Mouse (Mus musculus): ENCODE measurements at regions not wholly inside any gene's neighbourhood (a gene's known extent, or its start where the extent isn't known, plus 50 kb on each side); places are given as distances from the start of the nearest gene placed in this dataset.

DNA sequence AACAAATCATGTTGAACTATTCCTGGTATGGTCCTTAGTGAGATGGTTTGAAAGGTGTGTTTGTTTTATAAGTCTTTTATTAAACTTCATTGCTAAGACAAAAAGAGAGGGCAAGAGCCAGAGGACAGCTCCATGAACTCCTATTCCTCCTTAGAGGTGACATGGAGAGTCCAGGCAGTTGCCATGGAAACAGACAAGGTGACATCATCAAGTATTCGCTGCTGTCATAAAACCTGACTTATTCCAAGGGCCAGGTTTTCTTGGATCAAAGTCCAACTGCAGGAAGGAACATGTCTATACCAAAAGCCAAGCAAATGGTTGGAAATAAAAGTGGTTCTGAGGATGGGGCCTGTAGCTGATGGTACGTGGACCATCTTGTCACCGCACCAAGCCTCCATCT, 383.0 kb upstream of the Sall1 start:
- no peak for DNase-seq (ENCODE audit: low read depth)

DNA sequence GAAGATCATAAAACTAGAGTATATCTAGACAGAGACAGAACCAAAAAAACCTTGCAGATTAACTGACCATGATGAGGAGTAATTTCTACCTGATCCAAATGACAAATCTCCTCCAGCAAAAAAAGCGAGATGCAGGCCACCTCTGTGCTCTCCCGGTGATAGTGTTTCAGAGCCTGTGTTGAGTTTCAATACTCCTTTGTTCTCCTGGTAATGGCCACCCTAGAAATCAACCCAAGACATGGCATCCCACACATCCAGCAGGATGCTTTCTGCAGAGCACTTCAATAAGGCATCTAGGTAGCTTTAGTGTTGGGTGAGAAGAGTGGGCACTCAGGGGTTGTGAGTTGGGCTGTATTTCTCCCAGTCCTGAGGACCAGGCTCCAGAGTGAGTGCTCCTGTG, 371.3 kb upstream of the Sall1 start:
- DNase-seq (ENCODE audit: low read depth), result no peak

DNA sequence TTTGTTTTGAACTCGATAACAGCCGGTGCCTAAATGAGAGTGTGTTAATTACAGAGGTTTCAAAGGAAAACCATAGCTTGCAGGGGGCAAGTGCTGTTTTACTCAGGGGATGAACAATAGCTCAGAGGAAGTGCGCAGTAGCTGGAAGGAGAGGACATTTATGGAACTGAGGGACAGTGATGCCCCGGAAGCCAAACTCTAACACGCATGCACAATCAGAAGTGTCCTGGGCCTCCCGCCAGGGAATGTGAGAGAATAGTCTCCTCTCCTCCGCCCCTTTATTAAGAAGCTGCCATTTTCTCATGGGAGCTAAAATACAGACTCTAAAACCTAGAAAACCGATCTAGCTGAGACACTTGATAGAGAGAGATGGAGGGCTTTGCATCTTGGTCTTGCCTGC, 368.5 kb upstream of the Sall1 start:
- DNase-seq (ENCODE audit: low read depth), result no peak

DNA sequence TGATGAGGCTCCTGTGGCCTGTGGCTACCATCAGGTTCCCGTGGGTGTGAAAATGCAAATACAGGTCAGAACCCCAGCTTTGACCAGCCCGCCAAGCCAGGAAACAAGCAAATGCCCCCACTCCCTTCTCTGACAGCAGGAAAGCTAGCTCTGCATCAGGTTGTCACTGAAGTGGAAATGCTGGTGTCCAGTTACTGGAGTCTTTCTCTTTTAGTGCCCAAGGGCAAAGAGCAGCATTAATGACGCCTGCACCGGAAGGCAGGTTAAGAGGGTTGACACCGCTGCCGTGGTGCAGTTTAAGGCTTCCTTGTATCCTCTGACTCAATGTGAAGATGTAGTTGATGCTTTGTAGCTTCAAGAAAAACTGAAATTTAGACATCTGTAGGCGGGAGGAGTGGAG, 368.1 kb upstream of the Sall1 start:
- DNase-seq (ENCODE audit: low read depth), result no peak

GRCm38 (mm10) chr8:89406688-89407087, 362.7 kb upstream of the Sall1 start:
- no peak for DNase-seq (ENCODE audit: low read depth)

GRCm38 (mm10) chr8:89404287-89404686, 360.3 kb upstream of the Sall1 start:
- DNase-seq (ENCODE audit: low read depth), result no peak

DNA sequence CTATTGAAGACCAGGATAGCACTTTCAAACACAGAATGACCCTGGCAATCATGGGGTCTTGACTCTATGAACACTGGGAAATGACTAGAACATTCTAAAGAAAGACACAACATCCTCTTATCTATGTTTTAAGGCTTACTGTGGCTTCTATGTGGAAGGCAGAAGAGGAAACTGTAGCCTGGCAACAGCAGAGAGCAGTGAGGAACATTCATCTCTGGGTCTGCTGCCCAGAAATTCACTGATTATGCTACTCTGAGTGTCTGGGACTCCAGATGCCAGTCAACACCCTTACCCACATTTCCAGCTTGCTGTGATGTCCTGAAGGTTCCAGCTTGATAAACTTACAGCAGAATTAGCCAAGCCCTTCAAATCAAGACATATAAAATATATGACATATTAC, 352.7 kb upstream of the Sall1 start:
- no peak for DNase-seq (ENCODE audit: low read depth)

DNA sequence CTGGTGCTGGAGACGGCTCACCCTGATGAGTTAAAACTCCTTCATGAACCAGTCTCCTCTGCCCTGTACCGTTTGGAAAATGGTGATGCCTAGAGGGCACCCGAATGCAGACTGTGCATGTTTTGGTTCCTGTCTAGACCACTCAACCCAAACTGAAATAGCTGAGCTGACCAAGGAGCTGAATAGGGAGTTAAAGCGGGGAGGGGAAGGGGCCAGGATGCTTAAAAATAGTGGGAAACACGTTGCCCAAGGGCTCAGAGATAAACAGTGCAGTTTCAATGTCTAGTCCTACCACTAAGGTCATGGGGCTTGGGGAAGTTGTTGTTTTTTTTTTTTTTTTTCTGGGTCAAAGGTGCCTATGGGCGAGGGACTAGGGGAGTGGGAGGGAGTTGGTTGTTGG, 348.8 kb upstream of the Sall1 start:
- DNase-seq (ENCODE audit: low read depth), result no peak

DNA sequence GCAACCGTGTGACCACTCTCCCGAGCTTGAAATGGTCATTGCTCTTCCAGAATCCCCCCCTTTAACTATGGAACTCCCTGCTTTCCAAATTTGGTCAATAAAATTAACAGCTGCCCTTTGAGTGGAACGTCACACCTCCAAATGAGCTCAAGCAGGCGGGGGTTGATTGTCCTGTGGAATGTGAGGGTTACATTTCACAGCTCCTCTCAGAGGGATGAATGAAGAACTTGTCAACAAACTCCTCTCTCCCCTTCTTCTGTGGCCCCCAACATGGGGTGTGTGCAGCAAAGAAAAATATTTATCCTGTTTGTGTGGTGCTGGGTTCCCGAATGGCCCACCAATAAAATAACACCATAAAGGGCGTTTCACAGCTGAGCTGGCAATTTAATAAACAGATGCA, 344.8 kb upstream of the Sall1 start:
- DNase-seq (ENCODE audit: low read depth), result no peak

GRCm38 (mm10) chr8:89387295-89387694, 343.3 kb upstream of the Sall1 start:
- no peak for DNase-seq (ENCODE audit: low read depth)

- DNase-seq (ENCODE audit: low read depth), result no peak
These were observed 341.1 kb upstream of the Sall1 start for GRCm38 (mm10) chr8:89385028-89385427.

DNA sequence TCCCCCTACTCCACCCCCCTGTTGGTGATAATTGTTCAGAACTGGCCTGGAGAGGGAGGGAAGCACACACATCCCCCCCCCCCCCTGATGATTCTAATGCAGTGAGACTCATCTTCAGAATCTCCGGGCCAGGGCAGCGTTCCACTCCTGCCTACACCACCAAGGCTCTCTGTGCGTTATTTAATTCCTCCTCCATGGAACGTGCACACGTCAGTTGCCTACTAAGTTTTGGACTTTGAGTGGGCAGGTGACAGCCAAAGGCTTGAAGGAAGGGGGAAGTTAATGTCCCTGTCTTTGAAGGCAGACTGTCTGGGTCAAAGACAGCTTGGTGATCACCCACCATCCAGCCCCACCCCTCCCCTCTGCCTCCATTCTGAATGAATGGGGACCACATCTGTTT, 339.8 kb upstream of the Sall1 start:
- DNase-seq (ENCODE audit: low read depth), result no peak

DNA sequence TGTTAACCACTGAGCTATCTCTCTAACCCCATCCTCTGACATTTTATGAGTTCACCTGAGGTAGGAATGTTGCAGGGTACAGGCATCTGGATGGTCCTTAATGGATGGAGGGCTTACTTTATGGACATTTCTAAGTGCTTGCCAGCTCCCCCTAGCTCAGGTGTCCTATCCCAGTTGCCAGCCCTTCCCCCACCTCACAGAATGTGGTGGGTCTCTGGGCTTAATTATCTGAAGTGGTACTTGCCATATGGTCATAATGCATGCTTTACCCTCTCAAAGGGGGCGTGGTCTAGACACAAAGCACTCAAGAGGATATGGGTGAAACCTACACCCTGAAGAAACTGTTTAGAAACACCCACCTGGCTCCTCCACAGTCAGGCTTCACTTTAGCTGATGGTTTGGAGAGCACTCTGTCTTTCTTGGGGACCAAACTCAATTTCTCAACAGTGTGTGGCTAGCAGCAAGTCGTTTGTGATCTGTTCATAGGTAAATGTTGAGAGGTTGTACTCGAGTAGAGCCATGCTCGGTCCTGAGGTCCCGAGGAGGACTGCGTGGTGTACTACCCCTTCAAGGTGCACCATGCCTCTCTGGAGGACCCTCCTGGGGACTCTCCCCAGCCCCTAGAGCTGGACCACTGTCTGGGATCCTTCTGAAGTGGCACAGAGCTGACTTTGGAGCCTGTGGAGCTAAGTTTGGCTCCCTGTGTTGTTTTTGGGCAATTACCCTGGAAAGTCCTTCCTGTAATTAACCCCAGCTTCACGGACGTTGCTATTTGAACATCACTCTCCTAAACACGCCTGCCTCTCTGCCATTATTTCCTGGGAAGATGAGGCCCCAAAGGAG, 338.8 kb upstream of the Sall1 start:
- DNase-seq (ENCODE audit: low read depth), result no peak

DNA sequence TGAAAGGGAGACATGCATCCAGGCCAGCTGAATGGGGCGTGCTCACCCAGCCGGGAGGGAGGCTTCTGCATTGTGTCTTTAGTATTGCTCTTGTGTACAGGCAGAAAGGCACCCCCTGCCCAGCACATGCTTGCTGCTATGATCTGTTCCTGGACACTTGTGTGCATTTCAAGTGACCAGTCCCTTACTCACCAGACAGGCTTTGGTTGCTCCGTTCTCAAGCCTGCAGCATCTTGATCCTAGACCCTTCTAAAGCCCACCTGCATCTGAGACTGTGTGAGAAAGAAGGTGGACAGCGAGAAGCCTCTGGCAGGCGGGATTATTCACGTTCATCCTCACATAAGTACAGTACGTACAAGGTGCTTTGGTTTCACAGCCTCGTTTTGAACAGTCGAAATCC, 336.5 kb upstream of the Sall1 start:
- no peak for DNase-seq (ENCODE audit: low read depth)

DNA sequence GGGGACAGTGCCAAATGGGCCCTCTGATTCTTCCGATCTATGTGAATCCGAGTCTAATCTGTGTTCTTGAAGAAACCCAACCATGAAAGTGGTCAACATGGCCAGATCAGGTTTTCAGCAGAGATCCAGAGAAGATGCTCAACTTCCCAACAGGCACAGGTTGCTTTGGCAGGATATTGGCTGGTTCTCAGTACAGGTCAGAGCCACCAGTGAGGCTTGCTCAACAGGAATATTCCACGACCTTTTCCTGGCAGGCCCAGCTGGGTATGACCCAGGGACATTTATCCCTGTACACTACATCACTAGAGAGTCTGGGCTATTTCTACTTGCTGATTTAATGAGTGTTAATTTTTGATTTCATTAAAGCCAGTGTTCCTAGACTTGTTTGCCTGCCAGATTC, 328.8 kb upstream of the Sall1 start:
- DNase-seq (ENCODE audit: low read depth), result no peak

DNA sequence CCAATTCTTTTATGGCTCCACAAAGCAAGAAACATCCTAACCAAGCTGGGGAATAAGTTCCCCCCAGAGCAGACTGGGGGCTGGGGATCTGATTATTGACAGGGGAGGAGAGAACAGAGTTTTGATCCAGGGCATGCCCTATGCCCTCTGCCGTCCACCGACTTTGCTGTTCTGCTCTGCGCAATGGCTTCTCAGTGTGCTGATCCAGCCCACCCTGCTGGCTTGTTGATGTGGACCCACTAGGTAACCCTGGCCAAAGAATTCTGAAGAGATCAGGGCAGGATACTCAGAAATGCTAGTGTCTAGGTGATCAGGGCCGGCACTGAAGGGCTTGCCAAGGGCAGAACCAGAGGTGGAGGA, 327.8 kb upstream of the Sall1 start:
- no peak for DNase-seq (ENCODE audit: low read depth)

DNA sequence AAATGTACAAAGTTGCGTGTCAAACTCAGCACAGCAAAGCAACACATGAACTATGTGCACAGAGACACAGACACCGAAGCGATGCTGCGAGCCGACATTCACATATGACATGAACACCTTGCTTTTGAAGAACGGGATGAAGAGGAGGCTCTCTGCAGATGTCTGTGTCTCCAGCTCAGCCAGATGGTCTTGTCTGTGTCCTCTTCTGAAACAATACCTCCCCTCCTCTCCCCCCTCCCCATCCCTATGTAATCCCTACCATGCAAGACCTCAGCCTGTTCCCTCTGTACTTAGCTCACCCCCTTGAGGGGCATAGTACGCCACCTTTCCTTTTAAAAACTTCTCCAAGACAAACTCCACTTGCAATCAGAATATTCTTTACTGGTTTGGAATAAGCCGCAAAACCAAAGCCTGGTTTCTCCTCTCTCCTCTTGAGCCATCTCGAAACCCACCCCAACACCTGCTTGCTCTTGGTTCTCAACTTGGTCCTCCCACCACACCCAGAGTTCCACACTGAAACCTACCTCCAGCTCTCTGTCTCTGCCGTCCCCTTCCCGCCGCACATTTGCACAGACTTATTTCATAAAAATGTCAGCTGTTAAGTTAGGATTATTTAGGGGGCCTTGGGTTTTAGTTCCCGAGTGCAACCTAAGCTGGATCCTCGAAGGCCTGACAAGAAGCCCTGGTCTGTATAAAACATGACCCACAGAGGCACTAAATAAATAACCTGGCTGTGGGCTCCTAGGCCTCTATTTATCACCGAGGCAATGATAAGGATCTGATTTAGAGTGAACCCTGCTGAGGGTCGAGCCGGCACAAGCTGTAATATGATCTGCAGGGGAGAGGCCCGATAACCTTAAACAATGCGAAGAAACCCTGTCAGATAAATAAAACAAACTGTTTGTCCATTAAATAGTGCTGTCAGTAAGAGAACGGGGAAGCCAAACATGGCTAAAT, 327.1 kb upstream of the Sall1 start:
- DNase-seq (ENCODE audit: low read depth), result no peak

DNA sequence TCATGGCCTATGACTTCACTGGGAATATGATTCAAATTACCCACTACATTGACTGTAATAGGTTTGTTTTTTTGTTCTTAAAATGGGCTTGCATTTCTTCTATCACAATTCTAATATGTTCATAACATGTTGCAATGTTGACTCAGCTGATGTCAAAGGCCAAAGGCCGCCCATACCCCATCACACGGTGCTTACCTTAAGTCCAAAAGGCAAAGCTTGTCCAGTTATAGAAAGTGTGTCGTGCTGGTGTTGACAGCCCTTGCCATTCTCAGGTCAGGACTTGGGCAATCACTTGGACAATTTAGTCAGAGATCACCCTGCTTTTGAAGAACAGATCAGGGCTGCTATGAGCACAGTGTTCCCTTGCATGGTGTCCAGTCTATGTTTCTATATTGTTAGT, 321.5 kb upstream of the Sall1 start:
- DNase-seq (ENCODE audit: low read depth), result no peak

- DNase-seq (ENCODE audit: low read depth), result no peak
These were observed 314.4 kb upstream of the Sall1 start for GRCm38 (mm10) chr8:89358411-89358810.

GRCm38 (mm10) chr8:89345547-89345946, 301.6 kb upstream of the Sall1 start:
- no peak for DNase-seq (ENCODE audit: low read depth)

- no peak for DNase-seq (ENCODE audit: low read depth)
These were observed 297.7 kb upstream of the Sall1 start for GRCm38 (mm10) chr8:89341686-89342085.

- no peak for DNase-seq (ENCODE audit: low read depth)
These were observed 291.5 kb upstream of the Sall1 start for GRCm38 (mm10) chr8:89335416-89335815.

DNA sequence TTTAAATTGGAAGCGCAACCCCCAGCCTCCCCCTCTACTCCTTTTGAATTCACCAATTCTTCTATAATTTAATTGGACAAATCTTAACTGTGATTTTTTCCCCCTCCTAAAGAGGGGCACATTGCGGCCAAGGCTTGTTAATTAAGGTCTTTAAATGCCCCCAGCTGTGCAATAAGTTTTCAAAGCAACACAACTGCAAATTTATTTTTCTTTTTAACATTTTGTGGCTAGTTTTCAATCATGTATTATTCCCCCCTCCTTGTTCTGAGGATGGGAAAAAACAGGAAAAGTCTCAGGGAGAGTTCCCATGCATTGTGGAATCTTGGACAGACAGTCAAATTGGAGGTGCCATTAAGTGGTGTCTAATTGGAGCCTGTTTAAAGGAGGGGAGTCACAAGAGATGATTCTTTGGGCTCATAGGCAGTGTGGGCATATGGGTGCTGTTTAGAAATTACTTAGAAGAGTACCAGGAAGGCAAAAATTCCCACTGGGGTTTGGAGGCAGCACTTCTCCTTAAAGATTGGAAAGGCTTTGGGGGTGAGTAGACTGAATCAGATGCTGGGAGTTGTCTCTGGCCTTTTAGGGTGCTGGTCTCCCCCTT, 281.9 kb upstream of the Sall1 start:
- DNase-seq (ENCODE audit: low read depth), result no peak

Measured in fibroblast of lung, adult 2 months (primary cell).